Mouse (Mus musculus): Measurements from ENCODE around the gene Lgals4.

Lgals4 gene

DNA sequence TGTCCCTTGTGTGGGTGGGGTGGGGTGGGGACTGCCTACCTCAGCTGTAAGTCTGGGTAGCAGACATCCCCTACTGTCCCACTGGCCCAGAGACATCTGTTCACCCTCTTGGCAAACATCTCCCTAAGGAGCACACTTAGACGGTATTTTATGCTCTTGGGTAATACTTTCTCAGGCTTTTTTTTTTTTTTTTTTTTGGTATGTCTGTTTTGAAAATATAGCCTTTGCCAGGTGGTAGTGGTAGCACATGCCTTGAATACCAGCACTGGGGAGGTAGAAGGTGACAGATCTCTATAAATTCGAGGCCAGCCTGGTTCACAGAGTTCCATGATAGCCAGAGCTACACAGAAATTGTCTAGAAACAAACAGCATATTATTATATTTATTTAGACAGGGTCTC lies 9.7 kb upstream of the Lgals4 start:
- DNase-seq = no peak

DNA sequence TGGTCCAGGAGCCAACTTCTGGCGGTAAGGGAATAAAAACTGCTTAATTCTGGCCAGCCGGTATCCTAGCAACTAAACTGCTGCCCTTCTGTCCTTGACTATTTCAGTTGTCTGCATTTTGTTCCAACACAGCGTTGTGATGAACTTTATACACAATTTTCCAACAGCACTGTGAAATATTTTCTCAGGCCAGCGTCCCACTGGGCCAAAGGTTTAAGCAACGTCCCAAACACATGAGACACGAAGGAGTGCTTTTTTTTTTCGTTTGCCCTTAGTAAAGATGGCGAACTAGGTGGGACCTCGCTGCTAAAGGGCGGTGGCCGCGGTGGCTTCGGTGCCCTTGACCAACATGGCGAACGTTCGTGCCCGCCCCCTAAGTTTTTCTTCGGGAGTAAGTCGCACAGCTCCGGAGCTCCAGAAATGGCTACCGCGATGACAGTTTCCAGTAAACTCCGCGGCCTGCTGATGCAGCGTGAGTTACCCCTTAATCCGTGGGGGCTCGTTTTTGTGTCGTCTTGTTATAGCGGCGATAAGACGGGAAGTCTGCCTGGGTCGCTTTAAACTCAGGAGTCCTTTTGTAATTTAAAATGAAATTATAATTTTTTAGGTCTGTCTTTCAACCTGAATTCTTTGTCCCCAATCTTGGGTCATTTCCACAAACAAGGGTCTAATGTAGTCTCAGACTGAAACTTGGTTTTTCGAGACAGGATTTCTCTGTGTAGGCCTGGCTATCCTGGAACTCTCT lies 8.5 kb upstream of the Lgals4 start, which contains the start of gene Ech1:
Ech1 (plus strand) TSS at position 277 of the 745 bp plus-strand sequence.
- DNase-seq = peak; percentile 87 to 89

- DNase-seq = no peak
Measured at GRCm38 (mm10) chr7:28825686-28826401, 7.8 kb upstream of the Lgals4 start.

GRCm38 (mm10) chr7:28826402-28826772 lies 7.3 kb upstream of the Lgals4 start:
- DNase-seq = no peak

GRCm38 (mm10) chr7:28827338-28827737 lies 6.3 kb upstream of the Lgals4 start:
- DNase-seq = peak in 1 of 2 experiments; percentile 47

GRCm38 (mm10) chr7:28829821-28830220 lies 3.8 kb upstream of the Lgals4 start:
- no peak for DNase-seq

- no peak for DNase-seq
Measured at GRCm38 (mm10) chr7:28830981-28831380, 2.7 kb upstream of the Lgals4 start.

- no peak for DNase-seq
Measured at GRCm38 (mm10) chr7:28831411-28832125, 2.1 kb upstream of the Lgals4 start.

DNA sequence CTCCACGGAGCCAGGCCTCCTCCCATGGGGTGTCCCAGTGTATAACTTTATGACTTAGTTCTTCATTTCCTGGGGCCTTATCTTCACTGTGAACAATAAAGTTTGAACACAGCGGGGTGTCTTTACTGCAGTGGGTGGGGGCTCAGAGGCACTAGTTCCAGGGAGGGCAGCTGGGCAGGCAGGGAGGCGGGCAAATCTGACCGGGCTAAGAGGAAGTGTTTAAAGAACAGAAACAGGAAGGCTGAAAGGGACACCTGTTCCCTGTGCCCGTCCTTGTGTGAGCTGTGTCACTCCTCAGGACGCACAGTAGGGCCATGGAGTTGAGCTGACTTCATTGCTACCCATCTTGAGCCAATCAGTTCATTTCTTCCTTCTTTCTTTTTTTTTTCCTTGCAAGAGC lies 1.5 kb upstream of the Lgals4 start:
- no peak for DNase-seq

- no peak for DNase-seq
Measured at GRCm38 (mm10) chr7:28836936-28837335, 3.3 kb downstream of the Lgals4 start.

- no peak for DNase-seq
Measured at GRCm38 (mm10) chr7:28838331-28838730, 4.7 kb downstream of the Lgals4 start.

- no peak for DNase-seq
Measured at GRCm38 (mm10) chr7:28847273-28847672, 13.6 kb downstream of the Lgals4 start.

DNA sequence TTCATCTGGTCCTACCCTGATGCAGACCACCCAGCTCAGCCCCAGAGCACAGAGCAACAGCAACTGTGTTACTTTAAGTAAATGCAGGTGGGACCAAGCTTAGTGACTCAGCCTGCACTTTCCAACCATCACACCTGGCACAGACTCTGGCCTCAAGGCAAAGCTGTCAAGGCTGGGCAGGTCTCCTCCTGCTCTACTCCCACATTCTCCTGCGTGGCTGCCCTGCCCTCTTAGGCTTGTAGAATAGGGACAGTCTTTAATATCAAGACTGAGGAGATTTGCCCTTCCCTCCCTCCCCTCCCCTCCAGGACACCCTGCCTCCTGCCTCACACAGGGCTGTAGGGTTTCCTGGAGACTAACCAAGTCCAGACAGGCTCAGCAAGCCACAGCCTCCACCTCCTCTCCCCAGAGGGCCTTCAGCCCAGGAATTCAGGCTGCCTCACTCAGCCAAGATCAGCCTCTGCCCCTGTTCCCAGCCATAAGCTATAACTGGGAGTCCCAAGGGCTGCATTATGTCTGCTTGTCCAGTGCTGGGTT lies 16.1 kb downstream of the Lgals4 start:
- DNase-seq = no peak

GRCm38 (mm10) chr7:28850642-28851041 lies 17.0 kb downstream of the Lgals4 start:
- DNase-seq = no peak

- no peak for DNase-seq
Measured at GRCm38 (mm10) chr7:28859953-28860352, 26.3 kb downstream of the Lgals4 start.

DNA sequence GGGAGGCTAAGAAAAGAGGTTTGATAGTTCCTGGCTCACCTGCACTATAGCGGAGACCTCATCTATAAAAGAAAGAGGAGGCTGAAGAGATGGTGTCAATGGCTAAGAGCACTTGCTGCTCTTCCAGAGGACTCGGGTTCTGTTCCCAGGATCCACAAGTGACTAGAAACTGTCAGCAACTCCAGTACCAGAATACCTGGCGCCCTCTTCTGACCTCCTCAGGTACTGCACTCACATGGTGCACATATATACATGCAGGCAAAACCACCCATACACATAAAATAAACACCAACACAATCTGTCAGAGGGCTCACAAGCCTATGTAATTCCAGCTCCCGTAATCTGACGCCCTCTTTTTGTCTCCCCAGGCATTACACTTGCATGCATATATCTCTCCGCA lies 27.2 kb downstream of the Lgals4 start:
- DNase-seq = no peak

- DNase-seq = no peak
Measured at GRCm38 (mm10) chr7:28862817-28863499, 29.3 kb downstream of the Lgals4 start.

DNA sequence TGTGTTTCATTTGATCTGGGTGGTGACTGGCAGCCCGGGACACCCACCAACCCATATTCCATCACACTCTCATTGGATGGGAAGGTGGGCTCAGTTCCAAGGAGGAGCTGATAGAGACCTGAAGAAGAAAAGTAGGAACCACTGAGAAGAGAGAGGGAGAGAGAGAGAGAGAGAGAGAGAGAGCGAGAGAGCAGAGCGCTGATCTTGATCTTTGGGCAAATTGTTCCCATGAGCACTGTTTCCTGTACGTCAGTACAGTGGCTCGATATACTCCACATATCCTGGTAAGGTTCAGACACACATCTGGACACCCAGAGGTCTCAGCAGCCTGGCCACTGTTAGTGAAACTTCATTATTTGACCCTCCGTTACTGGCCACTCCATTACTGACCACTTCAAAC lies 29.9 kb downstream of the Lgals4 start, which contains the start of gene Lgals7:
Lgals7 (plus strand) TSS at position 314 of the 400 bp plus-strand sequence.
- no peak for DNase-seq

GRCm38 (mm10) chr7:28864288-28864750 lies 30.7 kb downstream of the Lgals4 start:
- no peak for DNase-seq

GRCm38 (mm10) chr7:28865481-28866300 lies 32.0 kb downstream of the Lgals4 start:
- no peak for DNase-seq

- DNase-seq = peak in 1 of 2 experiments; percentile 10
Measured at GRCm38 (mm10) chr7:28866769-28867507, 33.3 kb downstream of the Lgals4 start.
